Mouse (Mus musculus): ENCODE measurements around the gene Zfp143.

DNA sequence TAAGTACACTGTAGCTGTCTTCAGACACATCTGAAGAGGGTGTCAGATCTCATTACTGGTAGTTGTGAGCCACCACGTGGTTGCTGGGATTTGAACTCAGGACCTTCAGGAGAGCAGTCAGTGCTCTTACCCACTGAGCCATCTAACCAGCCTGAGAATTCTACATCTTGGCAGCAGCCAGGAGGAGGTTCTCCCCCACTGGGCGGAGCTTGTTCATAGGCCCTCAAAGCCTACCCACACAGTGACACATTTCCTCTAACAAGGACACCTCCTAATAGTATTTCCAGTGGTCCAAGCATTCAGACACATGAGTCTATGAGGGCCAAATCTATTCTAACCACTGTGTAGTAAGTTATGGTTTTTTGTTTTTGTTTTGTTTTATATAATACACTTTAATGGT lies 67.5 kb downstream of the Zfp143 start:
- TF ChIP-seq POLR2A (IDR thresholded peaks at IDR 0.05; ENCODE audit: insufficient read length, low read depth) = no peak
- TF ChIP-seq USF1 (IDR thresholded peaks at IDR 0.05; ENCODE audit: low read depth) = no peak
- TF ChIP-seq POLR2AphosphoS2 (IDR thresholded peaks at IDR 0.05; ENCODE audit: insufficient read length, low read depth) = no peak
- no peak for TF ChIP-seq MYOG (IDR thresholded peaks at IDR 0.05; ENCODE audit: control insufficient read depth in 1 of 3, insufficient read depth in 1 of 3, insufficient read length in 2 of 3, low read depth in 2 of 3)
- TF ChIP-seq REST (IDR thresholded peaks at IDR 0.05; ENCODE audit: insufficient read depth, insufficient read length) = no peak
- no peak for TF ChIP-seq MAX (IDR thresholded peaks at IDR 0.05; ENCODE audit: low read depth)
- no peak for TF ChIP-seq TCF12 (IDR thresholded peaks at IDR 0.05; ENCODE audit: insufficient read depth, poor library complexity, severe bottlenecking)
- TF ChIP-seq MYOD1 (IDR thresholded peaks at IDR 0.05; ENCODE audit: control insufficient read depth in 1 of 3, insufficient read length in 2 of 3, low read depth in 2 of 3) = no peak
- TF ChIP-seq CEBPB (IDR thresholded peaks at IDR 0.05; ENCODE audit: insufficient read depth, poor library complexity, severe bottlenecking) = no peak
- TF ChIP-seq E2F4 (IDR thresholded peaks at IDR 0.05; ENCODE audit: insufficient read depth) = no peak
- no peak for TF ChIP-seq TCF3 (IDR thresholded peaks at IDR 0.05; ENCODE audit: insufficient read length, low read depth)
- no peak for TF ChIP-seq SRF (IDR thresholded peaks at IDR 0.05; ENCODE audit: control insufficient read depth, insufficient read length, low read depth)

Measured in myocyte (in vitro differentiated cells).